Mouse (Mus musculus): ENCODE results near the gene Zfp385b. TPM values are rescaled to one million over a fixed set of nuclear protein-coding genes. Genes with fewer than 3 reads are reported as not detected.

The Zfp385b gene
- total and polyA plus RNA-seq, 2 experiments = 10.2 to 36.5 TPM

GRCm38 (mm10) chr2:77593461-77593860 lies 226.0 kb downstream of the Zfp385b start:
- TF ChIP-seq POLR2A (IDR thresholded peaks at IDR 0.05; ENCODE audit: extremely low read depth, insufficient read depth, low read length) = no peak
- no peak for TF ChIP-seq CTCF (IDR thresholded peaks at IDR 0.05; ENCODE audit: low read depth, low read length)
- H3K36me3 ChIP-seq (ENCODE audit: control insufficient read depth, insufficient read depth, low read length) = no peaks in the 10 kb centered on the region
- no peaks in the 10 kb centered on the region for H3K79me2 ChIP-seq (ENCODE audit: control insufficient read depth, insufficient read depth, low read length)
- no peak overlapping the region for H3K27ac ChIP-seq (replicated peaks; ENCODE audit: insufficient read depth, low read depth, low read length)
- no peak overlapping the region for H3K9ac ChIP-seq (ENCODE audit: low read depth, low read length)
- H3K27me3 ChIP-seq (ENCODE audit: control insufficient read depth, insufficient read depth, low read length) = no peaks in the 10 kb centered on the region
- no peak overlapping the region for H3K4me3 ChIP-seq (ENCODE audit: insufficient read depth, low read depth, low read length)
- DNase-seq (ENCODE audit: extremely low read depth, low read depth, low spot score) = no peak
- H3K4me1 ChIP-seq (ENCODE audit: control insufficient read depth, insufficient read depth, low read length) = no peaks in the 10 kb centered on the region
- 66% methylated on average over 7 of the region's 7 CpGs for WGBS

GRCm38 (mm10) chr2:77592525-77592924 lies 226.9 kb downstream of the Zfp385b start:
- no peak for DNase-seq (ENCODE audit: extremely low read depth, low read depth, low spot score)
- no peaks in the 10 kb centered on the region for H3K4me1 ChIP-seq (ENCODE audit: control insufficient read depth, insufficient read depth, low read length)
- no peaks in the 10 kb centered on the region for H3K79me2 ChIP-seq (ENCODE audit: control insufficient read depth, insufficient read depth, low read length)
- TF ChIP-seq POLR2A (IDR thresholded peaks at IDR 0.05; ENCODE audit: extremely low read depth, insufficient read depth, low read length) (no peak), CTCF (IDR thresholded peaks at IDR 0.05; ENCODE audit: low read depth, low read length) (no peak)
- 92% methylated on average over 6 of the region's 6 CpGs for WGBS
- no peak overlapping the region for H3K9ac ChIP-seq (ENCODE audit: low read depth, low read length)
- no peaks in the 10 kb centered on the region for H3K27me3 ChIP-seq (ENCODE audit: control insufficient read depth, insufficient read depth, low read length)
- H3K27ac ChIP-seq (replicated peaks; ENCODE audit: insufficient read depth, low read depth, low read length) = no peak overlapping the region
- no peaks in the 10 kb centered on the region for H3K36me3 ChIP-seq (ENCODE audit: control insufficient read depth, insufficient read depth, low read length)
- H3K4me3 ChIP-seq (ENCODE audit: insufficient read depth, low read depth, low read length) = no peak overlapping the region

GRCm38 (mm10) chr2:77589205-77589901 lies 230.1 kb downstream of the Zfp385b start:
- no peak for DNase-seq (ENCODE audit: extremely low read depth, low read depth, low spot score)
- no peak for TF ChIP-seq CTCF (IDR thresholded peaks at IDR 0.05; ENCODE audit: low read depth, low read length)
- TF ChIP-seq POLR2A (IDR thresholded peaks at IDR 0.05; ENCODE audit: extremely low read depth, insufficient read depth, low read length) = no peak
- 88% methylated on average over 12 of the region's 12 CpGs for WGBS
- Histone ChIP-seq H3K27ac (replicated peaks; ENCODE audit: insufficient read depth, low read depth, low read length) (no peak overlapping the region), H3K4me1 (ENCODE audit: control insufficient read depth, insufficient read depth, low read length) (no peaks in the 10 kb centered on the region), H3K9ac (ENCODE audit: low read depth, low read length) (no peak overlapping the region), H3K4me3 (ENCODE audit: insufficient read depth, low read depth, low read length) (no peak overlapping the region), H3K36me3 (ENCODE audit: control insufficient read depth, insufficient read depth, low read length) (no peaks in the 10 kb centered on the region), H3K27me3 (ENCODE audit: control insufficient read depth, insufficient read depth, low read length) (no peaks in the 10 kb centered on the region), H3K79me2 (ENCODE audit: control insufficient read depth, insufficient read depth, low read length) (no peaks in the 10 kb centered on the region)

- H3K4me1 ChIP-seq (ENCODE audit: control insufficient read depth, insufficient read depth, low read length) = no peaks in the 10 kb centered on the region
- no peaks in the 10 kb centered on the region for H3K79me2 ChIP-seq (ENCODE audit: control insufficient read depth, insufficient read depth, low read length)
- WGBS = 78% methylated on average over 4 of the region's 4 CpGs
- TF ChIP-seq POLR2A (IDR thresholded peaks at IDR 0.05; ENCODE audit: extremely low read depth, insufficient read depth, low read length) (no peak), CTCF (IDR thresholded peaks at IDR 0.05; ENCODE audit: low read depth, low read length) (no peak)
- no peaks in the 10 kb centered on the region for H3K27me3 ChIP-seq (ENCODE audit: control insufficient read depth, insufficient read depth, low read length)
- no peak overlapping the region for H3K9ac ChIP-seq (ENCODE audit: low read depth, low read length)
- no peak for DNase-seq (ENCODE audit: extremely low read depth, low read depth, low spot score)
- H3K4me3 ChIP-seq (ENCODE audit: insufficient read depth, low read depth, low read length) = no peak overlapping the region
- no peak overlapping the region for H3K27ac ChIP-seq (replicated peaks; ENCODE audit: insufficient read depth, low read depth, low read length)
- H3K36me3 ChIP-seq (ENCODE audit: control insufficient read depth, insufficient read depth, low read length) = no peaks in the 10 kb centered on the region
These were observed 232.1 kb downstream of the Zfp385b start for GRCm38 (mm10) chr2:77587387-77587786.

GRCm38 (mm10) chr2:77586581-77587360 lies 232.7 kb downstream of the Zfp385b start:
- DNase-seq (ENCODE audit: extremely low read depth, low read depth, low spot score) = no peak
- Histone ChIP-seq H3K27ac (replicated peaks; ENCODE audit: insufficient read depth, low read depth, low read length) (no peak overlapping the region), H3K4me1 (ENCODE audit: control insufficient read depth, insufficient read depth, low read length) (no peaks in the 10 kb centered on the region), H3K4me3 (ENCODE audit: insufficient read depth, low read depth, low read length) (no peak overlapping the region), H3K9ac (ENCODE audit: low read depth, low read length) (no peak overlapping the region), H3K36me3 (ENCODE audit: control insufficient read depth, insufficient read depth, low read length) (no peaks in the 10 kb centered on the region), H3K27me3 (ENCODE audit: control insufficient read depth, insufficient read depth, low read length) (no peaks in the 10 kb centered on the region), H3K79me2 (ENCODE audit: control insufficient read depth, insufficient read depth, low read length) (no peaks in the 10 kb centered on the region)
- no peak for TF ChIP-seq CTCF (IDR thresholded peaks at IDR 0.05; ENCODE audit: low read depth, low read length)
- no peak for TF ChIP-seq POLR2A (IDR thresholded peaks at IDR 0.05; ENCODE audit: extremely low read depth, insufficient read depth, low read length)
- WGBS = 86% methylated on average over 4 of the region's 4 CpGs

GRCm38 (mm10) chr2:77583586-77583985 lies 235.9 kb downstream of the Zfp385b start:
- WGBS = 85% methylated on average over 1 of the region's 1 CpGs
- Histone ChIP-seq H3K27me3 (ENCODE audit: control insufficient read depth, insufficient read depth, low read length) (no peaks in the 10 kb centered on the region), H3K36me3 (ENCODE audit: control insufficient read depth, insufficient read depth, low read length) (no peaks in the 10 kb centered on the region), H3K27ac (replicated peaks; ENCODE audit: insufficient read depth, low read depth, low read length) (no peak overlapping the region), H3K4me3 (ENCODE audit: insufficient read depth, low read depth, low read length) (no peak overlapping the region), H3K9ac (ENCODE audit: low read depth, low read length) (no peak overlapping the region), H3K79me2 (ENCODE audit: control insufficient read depth, insufficient read depth, low read length) (no peaks in the 10 kb centered on the region), H3K4me1 (ENCODE audit: control insufficient read depth, insufficient read depth, low read length) (no peaks in the 10 kb centered on the region)
- TF ChIP-seq CTCF (IDR thresholded peaks at IDR 0.05; ENCODE audit: low read depth, low read length) = no peak
- no peak for TF ChIP-seq POLR2A (IDR thresholded peaks at IDR 0.05; ENCODE audit: extremely low read depth, insufficient read depth, low read length)
- no peak for DNase-seq (ENCODE audit: extremely low read depth, low read depth, low spot score)
